ENCODE assay signal across 23 mouse cellular contexts in the genomic region with DNA sequence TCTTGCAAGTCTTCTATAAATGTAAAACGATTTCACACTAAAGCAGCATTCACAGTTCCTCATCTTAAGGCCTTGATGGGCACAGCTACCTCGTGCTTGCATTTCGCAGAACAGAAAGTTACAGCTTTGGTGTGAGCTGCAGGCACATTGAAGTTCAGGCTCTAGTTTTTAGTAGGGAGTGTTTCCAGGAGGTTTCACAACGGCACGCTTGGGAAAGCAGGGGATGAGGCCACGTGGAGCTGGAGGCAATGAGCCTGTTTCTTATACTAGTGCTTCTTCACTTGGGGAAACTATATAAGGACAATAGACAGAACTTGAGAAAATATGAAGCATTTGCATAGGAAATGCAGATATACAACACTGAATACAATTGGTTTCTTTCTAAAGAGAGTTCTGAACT.
A peak's percentile ranks its signal among the peaks of the same experiment; 100 is the strongest.
DNase-seq lines count a peak whose midpoint lies in the region; ATAC-seq and TF ChIP-seq lines count a peak whose summit lies in the region.
"Had no signal": no experiment of that assay in that cellular context is flagged by ENCODE, and none has a peak within 500 bp of the region (broad histone marks: within the 10 kb centered on the region; RNA-seq: fewer than 3 reads in every experiment).

No protein-coding gene starts in this region.

- H3K4me3 ChIP-seq in liver, adult 2 months (ENCODE audit: insufficient read depth, low read depth, low read length) = no peak overlapping the region
- no peak overlapping the region for H3K4me3 ChIP-seq in liver, embryonic 11.5 days (ENCODE audit: low read depth, low read length)
- H3K4me3 ChIP-seq: embryonic facial prominence, embryonic 12.5 days; forebrain, embryonic 12.5 days; heart, embryonic 10.5 days; hindbrain, embryonic 12.5 days had no signal

- ATAC-seq in liver, embryonic 11.5 days (replicated peaks; ENCODE audit: low FRiP score) = no peak
- ATAC-seq: activated CD4-positive, CD25-positive, alpha-beta regulatory T cell, adult 4 months; forebrain, embryonic 16.5 days; hindbrain, embryonic 16.5 days; inflammation-experienced regulatory T-cells, adult 6 months; intestine, postnatal 0 days; Patski had no signal

- no peaks in the 10 kb centered on the region for H3K36me3 ChIP-seq in liver, adult 2 months (ENCODE audit: control insufficient read depth, insufficient read depth, low read length)
- H3K36me3 ChIP-seq in liver, embryonic 11.5 days (ENCODE audit: control insufficient read depth, insufficient read depth, low read length) = no peaks in the 10 kb centered on the region
- H3K36me3 ChIP-seq: embryonic facial prominence, embryonic 12.5 days; forebrain, embryonic 12.5 days; heart, embryonic 10.5 days; hindbrain, embryonic 12.5 days had no signal

- H3K27me3 ChIP-seq in liver, adult 2 months (ENCODE audit: control insufficient read depth, insufficient read depth, low read length) = no peaks in the 10 kb centered on the region
- no peaks in the 10 kb centered on the region for H3K27me3 ChIP-seq in liver, embryonic 11.5 days (replicated peaks; ENCODE audit: control insufficient read depth, insufficient read depth, low read length)
- H3K27me3 ChIP-seq: CH12.LX; embryonic facial prominence, embryonic 12.5 days; forebrain, embryonic 12.5 days; hindbrain, embryonic 12.5 days; Patski had no signal

- H3K9ac ChIP-seq in liver, adult 2 months (ENCODE audit: low read depth, low read length) = no peak overlapping the region
- no peak overlapping the region for H3K9ac ChIP-seq in liver, embryonic 11.5 days (ENCODE audit: low read depth, low read length)
- H3K9ac ChIP-seq: embryonic facial prominence, embryonic 12.5 days; forebrain, embryonic 12.5 days; hindbrain, embryonic 12.5 days had no signal

- H3K9me3 ChIP-seq in liver, embryonic 11.5 days (ENCODE audit: control insufficient read depth, low read length) = no peaks in the 10 kb centered on the region
- H3K9me3 ChIP-seq: embryonic facial prominence, embryonic 12.5 days; forebrain, embryonic 12.5 days; heart, embryonic 10.5 days; hindbrain, embryonic 12.5 days had no signal

- H3K79me2 ChIP-seq in liver, adult 2 months (ENCODE audit: control insufficient read depth, insufficient read depth, low read length) = no peaks in the 10 kb centered on the region

- TF ChIP-seq POLR2A in liver, adult 2 months (IDR thresholded peaks at IDR 0.05; ENCODE audit: extremely low read depth, insufficient read depth, low read length) = no peak

- H3K4me1 ChIP-seq in liver, adult 2 months (ENCODE audit: control insufficient read depth, insufficient read depth, low read length) = no peaks in the 10 kb centered on the region
- H3K4me1 ChIP-seq in liver, embryonic 11.5 days (replicated peaks; ENCODE audit: control insufficient read depth, insufficient read depth, low read length) = no peaks in the 10 kb centered on the region
- H3K4me1 ChIP-seq: embryonic facial prominence, embryonic 12.5 days; forebrain, embryonic 12.5 days; heart, embryonic 10.5 days; hindbrain, embryonic 12.5 days had no signal

- no peak overlapping the region for H3K27ac ChIP-seq in liver, adult 2 months (replicated peaks; ENCODE audit: insufficient read depth, low read depth, low read length)
- no peak overlapping the region for H3K27ac ChIP-seq in liver, embryonic 11.5 days (ENCODE audit: low read depth, low read length)
- H3K27ac ChIP-seq: embryonic facial prominence, embryonic 12.5 days; forebrain, embryonic 12.5 days; heart, embryonic 10.5 days; hindbrain, embryonic 12.5 days had no signal

- 72% methylated on average over 6 of the region's 6 CpGs for WGBS in liver, adult 2 months
- WGBS in liver, embryonic 11.5 days = 75% methylated on average over 6 of the region's 6 CpGs

- DNase-seq in adrenal gland, postnatal 10 days = peak; percentile 51
- DNase-seq in adrenal gland, adult 18-20 months (ENCODE audit: low spot score in 2 of 2) = no peak
- peak; percentile 10 for DNase-seq in liver, adult 2 months (ENCODE audit: extremely low read depth, low read depth, low spot score)
- no peak for DNase-seq in liver, embryonic 11.5 days (ENCODE audit: low spot score)
- DNase-seq in fat pad, adult 2 months (ENCODE audit: extremely low read depth, low read depth, low spot score) = peak; percentile 34
- no peak for DNase-seq in heart, adult 8-10 months (ENCODE audit: low spot score)
- DNase-seq: cerebellum, adult 11-12 months; cerebellum, adult 9-10 months; cerebellum, postnatal 25 days; heart, adult 11 months; heart, postnatal 10 days; heart, postnatal 4 days had no signal

- TF ChIP-seq CTCF in liver, adult 2 months (IDR thresholded peaks at IDR 0.05; ENCODE audit: low read depth, low read length) = no peak

- H3K4me2 ChIP-seq in liver, embryonic 11.5 days = no peak overlapping the region
- H3K4me2 ChIP-seq: embryonic facial prominence, embryonic 12.5 days; forebrain, embryonic 12.5 days; hindbrain, embryonic 12.5 days had no signal

Comparison
In these comparisons a context has a peak if more than half of its experiments do, and no peak if none do; other contexts are left out.
1. DNase-seq: peak in adrenal gland, postnatal 10 days (single experiment), liver, adult 2 months (single experiment) and fat pad, adult 2 months (single experiment); none in adrenal gland, adult 18-20 months (0 of 2), liver, embryonic 11.5 days (single experiment) and heart, adult 8-10 months (single experiment).